Mouse (Mus musculus) cerebellum, postnatal 25 days (tissue): ENCODE measurements at regions not wholly inside any gene's neighbourhood (a gene's known extent, or its start where the extent isn't known, plus 50 kb on each side); places are given as distances from the start of the nearest gene placed in this dataset.

Source experiments
- DNase-seq, 2 experiments: peaks; one replicate each; pipeline ENCODE4 v3.0.0; 2021; ENCODE audit warnings: mixed read lengths in 2 of 2

- DNase-seq = no peak
These were observed 360.3 kb upstream of the Sall1 start for GRCm38 (mm10) chr8:89404287-89404686.

- DNase-seq = no peak
These were observed 352.7 kb upstream of the Sall1 start for GRCm38 (mm10) chr8:89396673-89397072.

- no peak for DNase-seq
These were observed 348.8 kb upstream of the Sall1 start for GRCm38 (mm10) chr8:89392749-89393148.

GRCm38 (mm10) chr8:89388761-89389160 lies 344.8 kb upstream of the Sall1 start:
- DNase-seq = no peak

GRCm38 (mm10) chr8:89387295-89387694 lies 343.3 kb upstream of the Sall1 start:
- DNase-seq = no peak

GRCm38 (mm10) chr8:89385028-89385427 lies 341.1 kb upstream of the Sall1 start:
- DNase-seq = no peak

- DNase-seq = no peak
These were observed 339.8 kb upstream of the Sall1 start for GRCm38 (mm10) chr8:89383781-89384180.

- no peak for DNase-seq
These were observed 338.8 kb upstream of the Sall1 start for GRCm38 (mm10) chr8:89382538-89383380.

GRCm38 (mm10) chr8:89380436-89380835 lies 336.5 kb upstream of the Sall1 start:
- no peak for DNase-seq

- no peak for DNase-seq
These were observed 328.8 kb upstream of the Sall1 start for GRCm38 (mm10) chr8:89372761-89373160.

- no peak for DNase-seq
These were observed 327.8 kb upstream of the Sall1 start for GRCm38 (mm10) chr8:89371773-89372132.

GRCm38 (mm10) chr8:89370816-89371772 lies 327.1 kb upstream of the Sall1 start:
- no peak for DNase-seq

GRCm38 (mm10) chr8:89365430-89365829 lies 321.5 kb upstream of the Sall1 start:
- DNase-seq = no peak

- no peak for DNase-seq
These were observed 314.4 kb upstream of the Sall1 start for GRCm38 (mm10) chr8:89358411-89358810.

- DNase-seq = no peak
These were observed 301.6 kb upstream of the Sall1 start for GRCm38 (mm10) chr8:89345547-89345946.

GRCm38 (mm10) chr8:89341686-89342085 lies 297.7 kb upstream of the Sall1 start:
- DNase-seq = no peak

GRCm38 (mm10) chr8:89335416-89335815 lies 291.5 kb upstream of the Sall1 start:
- DNase-seq = no peak

GRCm38 (mm10) chr8:89325751-89326351 lies 281.9 kb upstream of the Sall1 start:
- no peak for DNase-seq

- no peak for DNase-seq
These were observed 281.3 kb upstream of the Sall1 start for GRCm38 (mm10) chr8:89325248-89325645.

- DNase-seq = no peak
These were observed 280.7 kb upstream of the Sall1 start for GRCm38 (mm10) chr8:89324462-89325247.

GRCm38 (mm10) chr8:89317514-89318289 lies 273.7 kb upstream of the Sall1 start:
- DNase-seq = no peak
